Mouse (Mus musculus): ENCODE data around the gene Reck.

Reck gene

DNA sequence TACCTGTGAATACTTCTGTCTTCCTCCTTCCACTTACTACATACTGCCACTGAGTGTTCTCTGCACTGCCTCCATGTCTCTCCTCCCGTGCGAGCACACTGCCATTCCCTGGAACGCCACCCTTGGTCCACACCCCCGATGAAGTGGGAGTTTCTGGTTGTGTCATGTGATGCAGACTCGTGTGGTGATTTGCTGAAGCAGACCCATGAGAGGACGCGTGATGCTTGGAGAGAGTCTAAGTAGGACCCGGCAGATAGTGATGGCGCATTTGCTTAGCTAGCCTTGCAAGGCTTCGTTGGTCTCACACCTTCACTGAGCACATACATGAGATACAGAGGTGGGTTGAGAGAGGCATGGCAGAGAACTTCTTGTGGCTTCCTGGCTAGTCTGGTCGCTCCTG lies 117.7 kb downstream of the Reck start:
- no peak for DNase-seq (ENCODE audit: extremely low read depth, low read depth, low spot score)

DNA sequence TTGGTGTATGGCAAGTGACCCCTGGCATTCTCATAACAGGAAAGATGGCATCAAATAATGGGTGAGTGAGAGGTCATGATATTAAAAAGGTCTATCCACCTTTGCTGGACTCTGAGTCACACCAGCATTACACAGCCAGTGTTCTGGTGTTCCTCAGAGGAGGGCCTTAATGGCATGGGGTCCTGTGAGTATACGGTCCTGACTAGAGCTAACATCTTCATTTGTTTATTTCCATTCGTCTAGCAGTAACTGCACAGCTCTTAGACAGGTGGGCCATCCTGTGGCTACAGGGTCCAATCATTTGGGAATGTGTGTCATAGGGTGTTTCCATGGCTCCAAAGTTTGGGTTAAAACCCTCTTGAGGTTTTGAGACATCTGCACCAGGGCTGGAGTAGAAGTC lies 119.0 kb downstream of the Reck start:
- no peak for DNase-seq (ENCODE audit: extremely low read depth, low read depth, low spot score)
